Mouse (Mus musculus) MEL (cell line): ENCODE data around the gene Ski.

Experiments used
- CTCF ChIP-seq, 3 experiments: IDR thresholded peaks in 2 of 3; conservative IDR thresholded peaks in 1 of 3; 2 replicates each; pipeline ENCODE4 v1.5.1; 2011 to 2012; ENCODE audit warnings: low read length in 3 of 3, low read depth in 2 of 3, mild to moderate bottlenecking in 2 of 3, improper control_type of control experiment in 1 of 3, inconsistent platforms in 1 of 3, mixed read lengths in 1 of 3, moderate library complexity in 1 of 3; ENCODE audit not compliant: control insufficient read depth in 1 of 3, insufficient read depth in 1 of 3, poor library complexity in 1 of 3, severe bottlenecking in 1 of 3
- JUND ChIP-seq: IDR thresholded peaks from 2 replicates; pipeline ENCODE4 v1.6.1; 2011; ENCODE audit warnings: low read depth, mild to moderate bottlenecking, improper control_type of control experiment, low read length
- MYB ChIP-seq: IDR thresholded peaks from 2 replicates; pipeline ENCODE4 v1.6.1; 2011; ENCODE audit warnings: mild to moderate bottlenecking, low read depth, low read length, improper control_type of control experiment
- POLR2A ChIP-seq, 2 experiments: IDR thresholded peaks; 2 replicates each; pipeline ENCODE4 v1.6.1; 2011 to 2012; ENCODE audit warnings: low read length in 2 of 2, mild to moderate bottlenecking in 2 of 2, control low read depth in 1 of 2, improper control_type of control experiment in 1 of 2, low read depth in 1 of 2, moderate library complexity in 1 of 2; ENCODE audit not compliant: control insufficient read depth in 1 of 2, insufficient read depth in 1 of 2, poor library complexity in 1 of 2
- RAD21 ChIP-seq: IDR thresholded peaks from 2 replicates; pipeline ENCODE4 v1.6.1; 2011; ENCODE audit warnings: mild to moderate bottlenecking, low read depth, low read length, improper control_type of control experiment
- TAL1 ChIP-seq: IDR thresholded peaks from 2 replicates; pipeline ENCODE4 v1.6.1; 2012; ENCODE audit warnings: mild to moderate bottlenecking, inconsistent platforms, low read length, moderate library complexity, mixed read lengths
- UBTF ChIP-seq: IDR thresholded peaks from 2 replicates; pipeline ENCODE4 v1.6.1; 2012; ENCODE audit warnings: low read depth, mild to moderate bottlenecking, inconsistent platforms, low read length, improper control_type of control experiment, moderate library complexity, borderline replicate concordance; ENCODE audit not compliant: insufficient read depth

DNA sequence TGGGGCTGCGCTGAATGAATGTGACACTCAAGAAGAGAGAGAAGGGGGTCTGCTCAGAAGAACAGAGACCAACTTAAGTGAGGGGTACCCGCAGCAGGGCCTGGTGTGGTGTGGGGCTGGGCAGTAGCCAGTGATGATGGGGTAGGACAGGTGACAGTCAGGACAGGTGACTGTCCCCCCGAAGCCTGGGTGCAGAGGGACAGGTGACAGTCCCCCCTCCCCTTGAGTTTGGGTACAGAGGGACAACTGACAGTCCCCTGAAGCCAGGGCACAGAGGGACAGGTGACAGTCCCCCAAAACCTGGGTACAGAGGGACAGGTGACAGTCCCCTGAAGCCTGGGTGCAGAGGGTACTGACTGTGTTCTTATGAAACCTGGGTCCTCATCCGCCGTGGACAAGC, 96.2 kb downstream of the Ski start:
- TF ChIP-seq CTCF (IDR thresholded peaks at IDR 0.05 in 2 of 3, conservative IDR thresholded peaks at IDR 0.05 in 1 of 3; ENCODE audit: control insufficient read depth in 1 of 3, insufficient read depth in 1 of 3, low read depth in 2 of 3, low read length in 3 of 3, poor library complexity in 1 of 3, severe bottlenecking in 1 of 3) (no peak), POLR2A (IDR thresholded peaks at IDR 0.05; ENCODE audit: control insufficient read depth in 1 of 2, insufficient read depth in 1 of 2, low read depth in 1 of 2, low read length in 2 of 2, poor library complexity in 1 of 2) (no peak), UBTF (no peak), TAL1 (no peak), JUND (no peak), RAD21 (no peak), MYB (no peak)
